Mouse (Mus musculus) liver, embryonic 12.5 days (tissue): ENCODE measurements around the gene Slc5a9. TPM values are rescaled to one million over a fixed set of nuclear protein-coding genes. Genes with fewer than 3 reads are reported as not detected.

Experiments
- ATAC-seq: fragments of 200-750 bp; cut with Nextera tagmentation; 2 replicates; pipeline ENCODE4 v1.8.0; 2017; ENCODE audit warnings: moderate number of reproducible peaks, mild to moderate bottlenecking, moderate library complexity
- H3K27ac ChIP-seq: fragments of 300-500 bp; sonication (generic); 2 replicates; pipeline ENCODE4 v1.5.1; 2016; ENCODE audit warnings: mild to moderate bottlenecking
- H3K27me3 ChIP-seq: fragments of 300-500 bp; sonication (generic); replicated peaks from 2 replicates; pipeline ENCODE4 v1.6.1; 2016; ENCODE audit warnings: mild to moderate bottlenecking, moderate library complexity
- H3K36me3 ChIP-seq: fragments of 300-500 bp; sonication (generic); 2 replicates; pipeline ENCODE4 v1.6.1; 2016; ENCODE audit warnings: mild to moderate bottlenecking, moderate library complexity
- H3K4me1 ChIP-seq: fragments of 300-500 bp; sonication (generic); 2 replicates; pipeline ENCODE4 v1.6.1; 2016
- H3K4me2 ChIP-seq: fragments of 300-500 bp; sonication (generic); 2 replicates; pipeline ENCODE4 v1.6.1; 2016; ENCODE audit warnings: mild to moderate bottlenecking, moderate library complexity
- H3K4me3 ChIP-seq: fragments of 300-500 bp; sonication (generic); 2 replicates; pipeline ENCODE4 v1.5.1; 2016; ENCODE audit warnings: mild to moderate bottlenecking, moderate library complexity
- H3K9ac ChIP-seq: fragments of 300-500 bp; sonication (generic); 2 replicates; pipeline ENCODE4 v1.6.1; 2016; ENCODE audit warnings: mild to moderate bottlenecking, moderate library complexity
- H3K9me3 ChIP-seq: fragments of 300-500 bp; sonication (generic); replicated peaks from 2 replicates; pipeline ENCODE4 v1.6.1; 2016; ENCODE audit warnings: mild to moderate bottlenecking, moderate library complexity
- WGBS: fragments of 180-500 bp; shearing (Covaris S2); methylation state at CpG from one replicate; pipeline ENCODE4 v1.1.7; 2016; ENCODE audit not compliant: insufficient replicate concordance; 5-methylcytosine and 5-hydroxymethylcytosine counted together
- polyA plus RNA-seq: library from polyadenylated mRNA; unstranded; fragments of >200 nt; fragmentation: Nextera tagmentation; extraction: Ambion mirVana; gene quantifications from 2 replicates; pipeline ENCODE4 v1.2.1, GENCODE M21; 2016

Slc5a9 gene
- polyA plus RNA-seq, 1 experiment from 2014 or later = not detected

- Histone ChIP-seq H3K9ac (no peak overlapping the region), H3K36me3 (no peaks in the 10 kb centered on the region), H3K4me1 (no peaks in the 10 kb centered on the region), H3K4me2 (no peak overlapping the region), H3K27ac (no peak overlapping the region), H3K27me3 (no peaks in the 10 kb centered on the region), H3K4me3 (no peak overlapping the region), H3K9me3 (no peaks in the 10 kb centered on the region)
- 51% methylated on average over 2 of the region's 2 CpGs for WGBS
- no peak for ATAC-seq
Observed at GRCm38 (mm10) chr4:111867743-111868401, 34.8 kb downstream of the Slc5a9 start.

- H3K4me2 ChIP-seq = no peak overlapping the region
- no peaks in the 10 kb centered on the region for H3K36me3 ChIP-seq
- WGBS = 63% methylated on average over 5 of the region's 5 CpGs
- H3K27ac ChIP-seq = no peak overlapping the region
- H3K9me3 ChIP-seq = no peaks in the 10 kb centered on the region
- no peak overlapping the region for H3K9ac ChIP-seq
- H3K27me3 ChIP-seq = no peaks in the 10 kb centered on the region
- no peak overlapping the region for H3K4me3 ChIP-seq
- no peak for ATAC-seq
- no peaks in the 10 kb centered on the region for H3K4me1 ChIP-seq
Observed at GRCm38 (mm10) chr4:111866701-111867100, 36.0 kb downstream of the Slc5a9 start.

- H3K9me3 ChIP-seq = no peaks in the 10 kb centered on the region
Observed at GRCm38 (mm10) chr4:111852626-111853025, 50.1 kb downstream of the Slc5a9 start.

GRCm38 (mm10) chr4:111838882-111839281 lies 63.8 kb downstream of the Slc5a9 start:
- ATAC-seq = no peak

More at GRCm38 (mm10) chr4:111852626-111853025, 50.1 kb downstream of the Slc5a9 start:
- no peak overlapping the region for H3K4me3 ChIP-seq
- H3K4me1 ChIP-seq = no peaks in the 10 kb centered on the region
- no peak overlapping the region for H3K27ac ChIP-seq
- no peak overlapping the region for H3K4me2 ChIP-seq
- no peaks in the 10 kb centered on the region for H3K27me3 ChIP-seq
- ATAC-seq = no peak
- H3K9ac ChIP-seq = no peak overlapping the region
- no peaks in the 10 kb centered on the region for H3K36me3 ChIP-seq

More at GRCm38 (mm10) chr4:111838882-111839281, 63.8 kb downstream of the Slc5a9 start:
- Histone ChIP-seq H3K27me3 (no peaks in the 10 kb centered on the region), H3K27ac (no peak overlapping the region), H3K4me1 (no peaks in the 10 kb centered on the region), H3K9me3 (no peaks in the 10 kb centered on the region), H3K4me2 (no peak overlapping the region), H3K4me3 (no peak overlapping the region), H3K36me3 (no peaks in the 10 kb centered on the region), H3K9ac (no peak overlapping the region)
- 75% methylated on average over 6 of the region's 6 CpGs for WGBS

Other genes with a start within 250 kb of the Slc5a9 start
- 5.3 and 7.2 TPM in 2 replicates for gene Spata6, start 182.9 kb downstream of the Slc5a9 start, polyA plus RNA-seq
- not detected in 2 replicates for gene Skint8, start 16.5 kb upstream of the Slc5a9 start, polyA plus RNA-seq
- gene Skint7, start 70.0 kb upstream of the Slc5a9 start, polyA plus RNA-seq = not detected in 2 replicates
- not detected in 2 replicates for gene Skint1, start 103.4 kb upstream of the Slc5a9 start, polyA plus RNA-seq
- gene Skint4, start 169.1 kb upstream of the Slc5a9 start, polyA plus RNA-seq = not detected in 2 replicates